ENCODE assay signal across 14 mouse cellular contexts in genomic region chr5:121871515-121872030, GRCm38 (mm10). TPM values are rescaled to one million over a fixed set of nuclear protein-coding genes. Genes with fewer than 3 reads are reported as not detected.
DNase-seq lines count a peak whose midpoint lies in the region; ATAC-seq and TF ChIP-seq lines count a peak whose summit lies in the region.
"Had no signal": no experiment of that assay in that cellular context is flagged by ENCODE, and none has a peak within 500 bp of the region (broad histone marks: within the 10 kb centered on the region; RNA-seq: fewer than 3 reads in every experiment).

No protein-coding gene starts in this region.

- TF ChIP-seq CTCF in gastrocnemius, adult 2 months (IDR thresholded peaks at IDR 0.05) = no peak
- TF ChIP-seq CTCF in intestine, postnatal 0 days (IDR thresholded peaks at IDR 0.05; ENCODE audit: low read depth) = no peak

- no peaks in the 10 kb centered on the region for H3K27me3 ChIP-seq in intestine, postnatal 0 days (replicated peaks; ENCODE audit: control insufficient read depth, insufficient read depth, low read length)
- no peaks in the 10 kb centered on the region for H3K27me3 ChIP-seq in neural tube, embryonic 15.5 days (replicated peaks)
- H3K27me3 ChIP-seq in forebrain, embryonic 12.5 days = peaks cover 11% of the 10 kb centered on the region; the same call in 1 of the 2 replicates
- H3K27me3 ChIP-seq: forebrain, embryonic 13.5 days; heart, embryonic 13.5 days had no signal

- H3K27ac ChIP-seq in gastrocnemius, adult 2 months = peak overlapping the region; percentile 62
- H3K27ac ChIP-seq in intestine, postnatal 0 days (ENCODE audit: low read depth, low read length) = peak overlapping the region; percentile 22; the same call in 1 of the 2 replicates
- H3K27ac ChIP-seq in neural tube, embryonic 15.5 days (replicated peaks) = no peak overlapping the region
- H3K27ac ChIP-seq in forebrain, embryonic 12.5 days = no peak overlapping the region
- H3K27ac ChIP-seq: forebrain, embryonic 13.5 days; heart, embryonic 13.5 days; hindbrain, embryonic 14.5 days; macrophage; midbrain, embryonic 10.5 days had no signal

- H3K9me3 ChIP-seq in intestine, postnatal 0 days (ENCODE audit: control insufficient read depth) = no peaks in the 10 kb centered on the region
- no peaks in the 10 kb centered on the region for H3K9me3 ChIP-seq in neural tube, embryonic 15.5 days (replicated peaks)
- H3K9me3 ChIP-seq in forebrain, embryonic 12.5 days = no peaks in the 10 kb centered on the region
- H3K9me3 ChIP-seq: forebrain, embryonic 13.5 days; heart, embryonic 13.5 days; midbrain, embryonic 10.5 days had no signal

- ATAC-seq in intestine, postnatal 0 days = no peak
- ATAC-seq in neural tube, embryonic 15.5 days (ENCODE audit: low FRiP score) = no peak
- no peak for ATAC-seq in forebrain, embryonic 12.5 days (ENCODE audit: low FRiP score)

- H3K9ac ChIP-seq in intestine, postnatal 0 days (ENCODE audit: low read depth, low read length) = no peak overlapping the region
- no peak overlapping the region for H3K9ac ChIP-seq in neural tube, embryonic 15.5 days (replicated peaks)
- H3K9ac ChIP-seq in forebrain, embryonic 12.5 days = no peak overlapping the region
- H3K9ac ChIP-seq: forebrain, embryonic 13.5 days; heart, embryonic 13.5 days; hindbrain, embryonic 14.5 days had no signal

- H3K36me3 ChIP-seq in intestine, postnatal 0 days (ENCODE audit: control insufficient read depth, insufficient read depth) = no peaks in the 10 kb centered on the region
- H3K36me3 ChIP-seq in neural tube, embryonic 15.5 days = peaks cover 15% of the 10 kb centered on the region
- peaks cover 20% of the 10 kb centered on the region; the same call in 1 of the 2 replicates for H3K36me3 ChIP-seq in forebrain, embryonic 12.5 days (replicated peaks)

- 83% methylated on average over 13 of the region's 13 CpGs for WGBS in intestine, postnatal 0 days
- 88% methylated on average over 13 of the region's 13 CpGs for WGBS in neural tube, embryonic 15.5 days
- 91% methylated on average over 13 of the region's 13 CpGs for WGBS in forebrain, embryonic 12.5 days

- H3K4me2 ChIP-seq in intestine, postnatal 0 days (replicated peaks; ENCODE audit: low read depth) = no peak overlapping the region
- H3K4me2 ChIP-seq in neural tube, embryonic 15.5 days = no peak overlapping the region
- no peak overlapping the region for H3K4me2 ChIP-seq in forebrain, embryonic 12.5 days
- H3K4me2 ChIP-seq: forebrain, embryonic 13.5 days; heart, embryonic 13.5 days; hindbrain, embryonic 14.5 days; liver, embryonic 11.5 days had no signal

- no peak overlapping the region for H3K4me3 ChIP-seq in gastrocnemius, adult 2 months
- H3K4me3 ChIP-seq in intestine, postnatal 0 days (ENCODE audit: low read depth, low read length) = no peak overlapping the region
- H3K4me3 ChIP-seq in neural tube, embryonic 15.5 days (replicated peaks) = no peak overlapping the region
- no peak overlapping the region for H3K4me3 ChIP-seq in forebrain, embryonic 12.5 days (replicated peaks)
- H3K4me3 ChIP-seq: forebrain, embryonic 13.5 days; heart, embryonic 13.5 days; midbrain, embryonic 10.5 days had no signal

- intact Hi-C loops in gastrocnemius, adult 2 months (cut with DNase I) = loop anchor here (1.0 to 5.0 kb wide), 3 partner anchors 126 to 218 kb away; no protein-coding TSS in a partner anchor

- DNase-seq in gastrocnemius, adult 2 months = no peak
- DNase-seq in gastrocnemius, adult 18-20 months (ENCODE audit: low spot score) = no peak
- peak; percentile 43 for DNase-seq in 416B (ENCODE audit: low read depth)
- DNase-seq in lung, postnatal 36 days = peak; percentile 78
- DNase-seq: layer of hippocampus, adult 9-11 months had no signal

- H3K4me1 ChIP-seq in intestine, postnatal 0 days (replicated peaks; ENCODE audit: control insufficient read depth, insufficient read depth, low read length) = no peaks in the 10 kb centered on the region
- H3K4me1 ChIP-seq in neural tube, embryonic 15.5 days = no peaks in the 10 kb centered on the region
- H3K4me1 ChIP-seq in forebrain, embryonic 12.5 days = no peaks in the 10 kb centered on the region
- H3K4me1 ChIP-seq: forebrain, embryonic 13.5 days; heart, embryonic 13.5 days; midbrain, embryonic 10.5 days had no signal

RNA-seq across cellular contexts. Expression of gene Pheta1, which starts 22.8 kb away (rescaled TPM):
- 1 to 10 TPM; 4.7 to 6.4 TPM for total RNA-seq in gastrocnemius, adult 2 months (2021)
- 1 to 10 TPM; 4.4 to 5.7 TPM for total RNA-seq in gastrocnemius, adult 18-20 months (2021)
- polyA plus RNA-seq in intestine, postnatal 0 days (2015; fragmentation: Nextera tagmentation; extraction: Ambion mirVana) = 65.0 and 66.5 TPM in 2 replicates
- 33.0 and 34.7 TPM in 2 replicates for polyA plus RNA-seq in neural tube, embryonic 15.5 days (2015; fragmentation: Nextera tagmentation; extraction: Ambion mirVana)
- 44.6 and 48.1 TPM in 2 replicates for polyA plus RNA-seq in forebrain, embryonic 12.5 days (2016; fragmentation: Nextera tagmentation; extraction: Ambion mirVana)

RNA-seq across cellular contexts. Expression of gene Sh2b3, which starts 34.1 kb away (rescaled TPM):
- 10 to 100 TPM; 11.9 to 15.4 TPM for total RNA-seq in gastrocnemius, adult 2 months (2021)
- 10 to 100 TPM; 11.4 to 13.0 TPM for total RNA-seq in gastrocnemius, adult 18-20 months (2021)
- polyA plus RNA-seq in intestine, postnatal 0 days (2015; fragmentation: Nextera tagmentation; extraction: Ambion mirVana) = 11.8 and 12.2 TPM in 2 replicates
- 7.5 and 9.4 TPM in 2 replicates for polyA plus RNA-seq in neural tube, embryonic 15.5 days (2015; fragmentation: Nextera tagmentation; extraction: Ambion mirVana)
- 7.1 and 7.4 TPM in 2 replicates for polyA plus RNA-seq in forebrain, embryonic 12.5 days (2016; fragmentation: Nextera tagmentation; extraction: Ambion mirVana)

Comparison
In these comparisons a context has a peak if more than half of its experiments do, and no peak if none do; other contexts are left out.
1. DNase-seq: peak in 416B (single experiment) and lung, postnatal 36 days (single experiment); none in gastrocnemius, adult 2 months (single experiment) and gastrocnemius, adult 18-20 months (single experiment).
2. H3K27ac ChIP-seq: peak in gastrocnemius, adult 2 months (single experiment) and intestine, postnatal 0 days (single experiment); none in neural tube, embryonic 15.5 days (single experiment) and forebrain, embryonic 12.5 days (single experiment).